Mouse (Mus musculus): ENCODE measurements around the gene Macrod2.

The Macrod2 gene

DNA sequence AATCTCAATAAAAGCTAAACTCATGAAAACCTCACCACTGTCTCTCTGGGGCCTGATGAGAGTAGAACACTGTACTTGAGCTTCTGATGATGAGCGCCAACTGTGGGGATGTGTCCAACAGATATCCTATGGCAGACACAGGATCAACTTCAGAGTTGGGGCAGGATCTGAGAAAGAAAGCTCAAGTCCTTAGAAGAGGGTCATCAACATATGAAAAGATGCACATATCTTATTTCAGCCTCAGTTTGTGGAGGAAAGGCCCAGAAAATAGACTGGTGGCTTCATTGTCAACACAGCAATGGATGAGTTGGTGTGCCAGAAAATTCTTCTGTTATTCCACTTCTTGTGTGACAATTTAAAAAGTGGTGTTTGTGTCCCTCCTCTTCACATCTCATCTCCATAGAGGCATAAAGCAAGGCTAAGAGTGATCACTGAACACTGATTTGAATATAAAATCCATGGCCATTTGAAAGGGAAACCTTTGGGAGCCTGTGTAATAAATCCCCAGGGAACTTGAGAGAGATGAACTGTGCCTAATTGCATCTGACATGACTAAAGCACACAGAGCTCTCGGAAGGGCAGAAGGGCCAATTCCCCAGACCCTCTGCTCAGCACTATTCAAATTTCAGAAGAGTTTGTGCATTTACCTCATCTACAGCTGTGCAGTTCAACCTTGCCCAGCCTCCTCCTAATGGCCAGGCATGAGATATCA lies 806.4 kb downstream of the Macrod2 start:
- DNase-seq (ENCODE audit: low read depth, low spot score) = no peak

- no peak for DNase-seq (ENCODE audit: low read depth, low spot score)
These were observed 806.9 kb downstream of the Macrod2 start for GRCm38 (mm10) chr2:141202015-141202364.

DNA sequence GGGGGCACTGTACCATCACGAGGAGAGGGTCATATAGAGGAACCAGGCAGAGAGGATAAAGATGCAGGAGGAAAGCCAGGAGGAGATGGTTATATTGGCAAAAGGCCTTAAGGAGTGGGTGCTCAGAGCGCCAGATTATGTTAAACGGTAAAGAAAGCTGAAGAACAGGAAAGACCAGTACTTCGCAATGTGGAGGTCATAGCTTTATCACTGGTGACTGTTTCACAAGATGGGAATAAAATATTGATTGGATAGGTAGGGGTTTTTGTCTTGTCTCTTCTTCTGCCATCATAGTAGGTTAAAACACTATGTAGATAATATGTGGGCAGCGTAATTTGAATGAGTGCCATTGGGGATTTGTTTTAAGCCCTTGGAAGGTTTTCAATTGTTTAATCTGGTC lies 816.2 kb downstream of the Macrod2 start:
- DNase-seq (ENCODE audit: low read depth, low spot score) = no peak

DNA sequence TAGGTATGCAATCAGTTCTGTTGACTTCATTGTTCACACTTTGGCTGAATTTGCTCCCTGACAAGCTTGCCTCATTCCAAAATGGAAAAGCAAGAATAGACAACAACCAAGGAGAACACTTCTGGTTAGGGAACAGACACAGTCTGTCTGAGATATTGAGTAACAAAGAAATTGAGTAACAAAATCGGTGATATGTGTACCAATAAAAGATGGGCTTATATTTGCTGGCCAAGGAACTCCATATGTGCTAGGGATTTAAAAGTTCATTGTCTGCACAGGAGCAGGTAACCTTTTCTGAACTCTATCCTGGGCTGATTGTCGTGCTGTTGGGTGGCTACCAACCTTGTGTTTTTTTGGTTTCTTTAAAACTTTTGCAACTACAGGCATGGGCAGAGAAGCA lies 817.2 kb downstream of the Macrod2 start:
- DNase-seq (ENCODE audit: low read depth, low spot score) = no peak

DNA sequence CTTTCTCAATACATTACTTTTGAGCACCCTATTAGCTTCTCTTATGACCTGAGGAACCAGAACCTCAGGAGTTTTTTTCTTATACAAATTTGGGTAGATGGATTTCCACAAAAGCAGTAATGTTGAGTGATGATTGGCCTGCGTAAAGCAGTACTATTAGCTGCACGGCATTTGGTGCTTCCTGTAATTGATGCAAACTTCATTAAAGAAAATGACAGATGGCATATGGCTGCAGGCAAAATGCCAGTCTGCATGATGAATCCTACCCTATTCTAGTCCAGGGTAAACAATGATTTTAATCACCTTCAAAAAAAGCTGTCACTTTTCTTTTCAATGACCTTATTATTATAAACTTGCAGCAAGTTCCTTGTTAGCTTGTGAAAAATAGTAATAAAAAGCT lies 822.4 kb downstream of the Macrod2 start:
- no peak for DNase-seq (ENCODE audit: low read depth, low spot score)

GRCm38 (mm10) chr2:141217925-141218324 lies 822.8 kb downstream of the Macrod2 start:
- no peak for DNase-seq (ENCODE audit: low read depth, low spot score)

DNA sequence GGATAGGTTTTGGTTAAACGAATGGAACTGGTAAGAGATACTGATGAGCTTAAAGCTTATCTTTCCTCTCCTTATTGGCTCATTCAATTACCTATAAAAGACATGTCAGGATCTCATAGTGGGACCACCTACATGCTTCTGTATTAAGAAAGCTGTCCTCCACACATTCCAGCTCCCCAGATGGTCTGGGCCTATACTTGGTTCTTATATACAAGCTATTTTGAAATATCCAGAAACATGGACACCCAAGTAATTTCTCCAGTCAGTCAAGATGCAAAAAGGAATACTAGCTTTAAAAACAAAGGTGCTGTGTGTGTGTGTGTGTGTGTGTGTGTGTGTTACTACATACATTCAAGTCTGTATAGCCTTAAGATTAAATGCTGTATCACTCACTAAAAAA lies 833.7 kb downstream of the Macrod2 start:
- DNase-seq (ENCODE audit: low read depth, low spot score) = no peak

DNA sequence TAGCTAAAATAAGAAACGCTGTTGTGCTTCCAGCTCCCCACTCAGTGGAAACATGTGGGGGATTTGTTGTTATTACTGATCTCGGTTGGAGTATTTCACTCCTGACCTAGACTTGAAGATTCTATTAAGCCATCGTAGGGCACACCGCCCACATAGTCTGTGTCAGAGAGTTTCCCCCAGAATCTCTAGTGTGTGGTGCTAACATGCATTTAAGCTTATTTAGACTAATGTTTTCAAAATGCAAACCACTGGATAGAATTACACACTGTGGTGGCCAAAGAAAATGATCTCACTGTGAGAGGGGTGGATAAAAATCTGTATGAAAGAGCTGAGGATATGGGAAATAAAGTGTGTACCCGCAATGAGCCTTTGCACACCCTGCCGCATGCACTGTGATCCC lies 834.7 kb downstream of the Macrod2 start:
- peak; percentile 22 for DNase-seq (ENCODE audit: low read depth, low spot score)

- DNase-seq (ENCODE audit: low read depth, low spot score) = no peak
These were observed 836.0 kb downstream of the Macrod2 start for GRCm38 (mm10) chr2:141231011-141231668.

- peak; percentile 35 for DNase-seq (ENCODE audit: low read depth, low spot score)
These were observed 839.2 kb downstream of the Macrod2 start for GRCm38 (mm10) chr2:141234306-141234705.

DNA sequence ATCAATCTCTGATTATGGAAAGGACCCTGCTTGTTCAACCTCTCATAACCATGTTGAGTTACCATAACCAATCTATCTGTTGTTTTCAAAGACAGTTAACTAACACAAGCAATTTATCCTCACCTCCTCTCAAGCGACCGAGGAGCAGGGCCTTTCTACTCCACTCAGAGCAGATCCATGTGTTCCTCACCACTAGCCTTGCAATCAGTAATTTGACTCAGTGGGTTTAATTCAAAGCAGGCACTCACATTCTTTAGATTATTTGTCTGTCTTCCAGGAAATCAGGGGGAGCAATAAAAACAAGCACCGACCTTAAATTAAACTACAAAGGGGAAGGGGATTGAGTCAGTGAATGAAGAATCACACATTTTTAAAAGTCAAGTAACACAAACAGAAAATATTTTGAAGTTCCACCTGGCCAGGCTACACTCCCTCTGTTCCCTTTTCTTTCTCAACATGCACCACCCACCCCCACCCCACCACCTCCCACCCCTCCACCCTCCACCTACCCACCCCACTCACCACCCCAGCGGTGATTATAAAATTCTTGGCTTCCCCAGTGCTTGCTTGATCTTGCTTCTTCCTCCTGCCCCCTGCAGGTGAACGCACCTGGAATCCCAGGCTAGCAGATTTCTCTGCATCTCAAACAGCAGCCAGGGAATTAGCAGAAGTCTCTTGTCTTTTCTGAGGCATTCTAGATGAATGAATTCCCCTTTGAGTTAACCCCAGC lies 839.8 kb downstream of the Macrod2 start:
- DNase-seq (ENCODE audit: low read depth, low spot score) = no peak

- no peak for DNase-seq (ENCODE audit: low read depth, low spot score)
These were observed 852.6 kb downstream of the Macrod2 start for GRCm38 (mm10) chr2:141247680-141248079.

GRCm38 (mm10) chr2:141264582-141264981 lies 869.5 kb downstream of the Macrod2 start:
- DNase-seq (ENCODE audit: low read depth, low spot score) = no peak

GRCm38 (mm10) chr2:141266591-141266990 lies 871.5 kb downstream of the Macrod2 start:
- peak; percentile 78 for DNase-seq (ENCODE audit: low read depth, low spot score)

- DNase-seq (ENCODE audit: low read depth, low spot score) = peak; percentile 85
These were observed 876.4 kb downstream of the Macrod2 start for GRCm38 (mm10) chr2:141271541-141271940.

GRCm38 (mm10) chr2:141272966-141273365 lies 877.9 kb downstream of the Macrod2 start:
- DNase-seq (ENCODE audit: low read depth, low spot score) = peak; percentile 66

DNA sequence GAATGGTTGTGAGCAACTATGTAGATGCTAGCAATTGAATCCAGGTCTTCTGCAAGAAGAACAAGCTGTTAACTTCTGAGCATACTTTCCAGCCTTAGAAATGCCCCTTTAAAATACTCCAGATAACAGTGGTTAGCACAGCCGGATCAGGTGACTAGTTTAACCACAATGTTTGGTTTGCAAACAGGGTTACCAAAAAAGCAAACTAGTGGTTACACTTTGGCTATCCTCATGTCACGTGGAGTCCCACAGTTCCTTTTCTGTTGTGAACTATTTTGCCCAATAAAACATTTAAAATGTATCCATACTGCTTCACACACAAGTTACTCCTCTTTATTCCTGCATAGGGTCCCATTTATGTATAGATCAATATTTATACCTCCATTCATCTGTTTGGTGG lies 879.2 kb downstream of the Macrod2 start:
- DNase-seq (ENCODE audit: low read depth, low spot score) = peak; percentile 49

DNA sequence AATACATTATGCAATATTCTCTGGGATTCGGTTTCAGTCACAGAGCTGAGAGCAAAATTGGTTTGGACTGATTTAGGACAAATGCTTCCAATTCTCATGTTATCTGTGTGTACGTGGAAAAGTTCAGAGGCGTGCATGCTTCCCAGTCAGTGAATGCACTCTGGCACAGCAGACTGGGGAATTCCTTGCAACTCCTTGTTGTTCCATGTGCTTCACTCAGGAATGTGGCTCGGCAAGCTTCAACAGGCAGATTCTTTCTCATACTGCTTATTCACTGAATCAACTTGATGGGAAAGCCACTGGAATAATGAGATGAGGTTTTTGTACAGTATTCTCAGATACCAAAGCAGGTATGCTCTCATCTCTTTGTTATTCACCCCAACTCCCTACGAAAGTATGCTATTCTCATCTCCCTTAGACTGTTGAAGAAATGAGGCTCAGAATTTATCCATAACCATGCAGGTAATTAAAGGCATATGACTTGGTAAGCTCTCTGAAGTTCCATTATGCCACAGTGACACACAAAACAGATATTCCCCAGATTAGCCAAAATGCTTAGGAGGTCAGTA lies 884.1 kb downstream of the Macrod2 start:
- DNase-seq (ENCODE audit: low read depth, low spot score) = peak; percentile 88

GRCm38 (mm10) chr2:141280817-141281216 lies 885.7 kb downstream of the Macrod2 start:
- no peak for DNase-seq (ENCODE audit: low read depth, low spot score)

DNA sequence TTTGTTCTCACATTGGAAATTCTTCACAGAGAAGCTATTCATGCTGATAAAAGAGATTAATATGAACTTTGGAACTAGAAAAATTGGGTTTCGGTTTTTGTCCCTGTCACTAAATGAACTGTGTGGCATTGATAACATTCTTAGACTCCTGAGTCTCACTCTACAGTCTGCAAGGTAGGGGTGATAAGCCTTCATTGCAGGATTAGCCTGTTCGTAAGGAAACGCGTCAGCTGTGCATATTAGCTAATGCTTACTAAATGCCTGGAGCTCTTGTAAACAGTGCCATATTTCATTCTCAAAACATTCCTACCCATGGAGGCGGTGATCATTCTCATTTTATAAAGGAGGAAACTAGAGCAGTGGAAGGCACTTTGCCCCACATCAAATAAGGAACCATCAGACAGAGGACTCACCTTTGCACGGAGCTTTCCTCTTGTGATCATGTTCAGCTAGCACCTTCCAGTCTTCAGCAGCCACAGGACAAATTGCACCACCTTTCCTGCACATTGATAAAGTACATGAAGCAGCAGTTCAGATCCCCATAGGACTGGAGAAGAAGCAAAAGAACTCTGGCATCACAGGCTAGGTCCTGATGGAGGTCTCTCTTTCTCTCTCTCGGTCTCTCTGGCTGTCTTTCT lies 891.1 kb downstream of the Macrod2 start:
- DNase-seq (ENCODE audit: low read depth, low spot score) = no peak

GRCm38 (mm10) chr2:141288494-141288893 lies 893.4 kb downstream of the Macrod2 start:
- DNase-seq (ENCODE audit: low read depth, low spot score) = peak; percentile 49

Data from 3T3-L1 (cell line).